Mouse (Mus musculus) heart, adult 2 months (tissue): ENCODE results near the gene Diras1.

Experiments used
- CTCF ChIP-seq: fragments of 200-600 bp; IDR thresholded peaks from 2 replicates; pipeline ENCODE4 v1.8.1; 2022; ENCODE audit warnings: antibody characterized with exemption, mild to moderate bottlenecking, moderate library complexity
- EP300 ChIP-seq: fragments of 200-500 bp; IDR thresholded peaks from 2 replicates; pipeline ENCODE4 v1.6.1; 2011; ENCODE audit warnings: low read depth, low read length, control low read depth; ENCODE audit not compliant: insufficient read depth
- POLR2A ChIP-seq: fragments of 200-500 bp; IDR thresholded peaks from 2 replicates; pipeline ENCODE4 v1.6.1; 2011; ENCODE audit warnings: mild to moderate bottlenecking, low read depth, low read length, control low read depth; ENCODE audit not compliant: insufficient read depth

DNA sequence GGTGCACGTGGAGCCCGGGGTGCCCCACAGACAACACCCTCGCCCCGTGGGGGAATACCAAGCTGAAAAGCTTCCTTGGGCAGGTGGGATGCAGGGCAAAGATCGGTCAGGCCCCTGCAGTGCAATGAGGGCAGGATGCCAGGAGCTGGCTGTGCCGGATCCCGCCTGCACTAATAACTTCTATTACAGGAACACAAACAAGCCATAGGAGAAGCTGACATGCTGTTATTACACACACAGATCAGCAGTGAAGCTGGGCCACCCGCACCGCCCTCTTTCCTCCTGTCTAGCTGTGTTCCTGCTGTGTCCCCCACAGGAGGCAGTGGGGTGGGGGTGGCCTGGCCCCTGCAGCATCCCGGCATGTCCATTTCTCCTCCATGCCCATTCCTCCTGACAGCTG, 3.6 kb upstream of the Diras1 start:
- TF ChIP-seq POLR2A (no peak), CTCF (no peak), EP300 (no peak)
